Mouse (Mus musculus) midbrain, embryonic 10.5 days (tissue): ENCODE data around the gene Coq9. TPM values are rescaled to one million over a fixed set of nuclear protein-coding genes. Genes with fewer than 3 reads are reported as not detected.
A peak's percentile ranks its signal among the peaks of the same experiment; 100 is the strongest.

Experiments used
- DNase-seq: peaks from one replicate; pipeline ENCODE4 v3.0.0-alpha.2; 2017; ENCODE audit warnings: low spot score
- H3K27ac ChIP-seq: fragments of 300-500 bp; sonication (generic); replicated peaks from 2 replicates; pipeline ENCODE4 v1.5.1; 2016; ENCODE audit warnings: mild to moderate bottlenecking
- H3K27me3 ChIP-seq: fragments of 300-500 bp; sonication (generic); 2 replicates; pipeline ENCODE4 v1.6.1; 2016; ENCODE audit warnings: low read depth, mild to moderate bottlenecking; ENCODE audit not compliant: poor library complexity, severe bottlenecking
- H3K36me3 ChIP-seq: fragments of 300-500 bp; sonication (generic); 2 replicates; pipeline ENCODE4 v1.6.1; 2016; ENCODE audit warnings: mild to moderate bottlenecking, moderate library complexity
- H3K4me1 ChIP-seq: fragments of 300-500 bp; sonication (generic); 2 replicates; pipeline ENCODE4 v1.6.1; 2016
- H3K4me3 ChIP-seq: fragments of 300-500 bp; sonication (generic); 2 replicates; pipeline ENCODE4 v1.5.1; 2016; ENCODE audit warnings: mild to moderate bottlenecking, moderate library complexity
- H3K9me3 ChIP-seq: fragments of 300-500 bp; sonication (generic); replicated peaks from 2 replicates; pipeline ENCODE4 v1.6.1; 2016; ENCODE audit warnings: mild to moderate bottlenecking
- WGBS: fragments of 180-500 bp; shearing (Covaris S2); methylation state at CpG from one replicate; pipeline ENCODE4 v1.1.7; 2016; 5-methylcytosine and 5-hydroxymethylcytosine counted together
- polyA plus RNA-seq: library from polyadenylated mRNA; unstranded; fragments of >200 nt; fragmentation: Nextera tagmentation; extraction: Ambion mirVana; gene quantifications from 2 replicates; pipeline ENCODE4 v1.2.1, GENCODE M21; 2016

Coq9 gene
- polyA plus RNA-seq, 1 experiment from 2014 or later, result 50.4 TPM

GRCm38 (mm10) chr8:94808372-94808771 is 29.7 kb upstream of the Coq9 start:
- H3K4me3 ChIP-seq, result no peak overlapping the region
- no peaks in the 10 kb centered on the region for H3K9me3 ChIP-seq
- H3K27ac ChIP-seq, result no peak overlapping the region
- H3K36me3 ChIP-seq, result no peaks in the 10 kb centered on the region
- no peak for DNase-seq
- H3K27me3 ChIP-seq, result no peaks in the 10 kb centered on the region
- peaks cover 35% of the 10 kb centered on the region for H3K4me1 ChIP-seq
- 84% methylated on average over 6 of the region's 6 CpGs for WGBS

- Histone ChIP-seq H3K4me1 (peaks cover 35% of the 10 kb centered on the region), H3K4me3 (no peak within 1 kb of the TSS), H3K9me3 (no peaks in the 10 kb centered on the region), H3K27me3 (no peaks in the 10 kb centered on the region), H3K27ac (no peak within 1 kb of the TSS), H3K36me3 (no peaks in the 10 kb centered on the region)
- WGBS, result 75% methylated on average over 3 of the region's 3 CpGs
- no peak for DNase-seq
Measured at GRCm38 (mm10) chr8:94810153-94810552, 28.0 kb upstream of the Coq9 start, which contains the start of gene Ccl17. Gene Ccl17 (plus strand): TSS chr8:94810453.

GRCm38 (mm10) chr8:94810855-94811254 is 27.3 kb upstream of the Coq9 start:
- 86% methylated on average over 5 of the region's 5 CpGs for WGBS
- Histone ChIP-seq H3K4me3 (no peak overlapping the region), H3K9me3 (no peaks in the 10 kb centered on the region), H3K27ac (no peak overlapping the region), H3K27me3 (no peaks in the 10 kb centered on the region), H3K36me3 (no peaks in the 10 kb centered on the region), H3K4me1 (peaks cover 33% of the 10 kb centered on the region)
- no peak for DNase-seq

- peaks cover 25% of the 10 kb centered on the region for H3K4me1 ChIP-seq
- no peaks in the 10 kb centered on the region for H3K27me3 ChIP-seq
- WGBS, result 76% methylated on average over 6 of the region's 6 CpGs
- no peaks in the 10 kb centered on the region for H3K36me3 ChIP-seq
- H3K4me3 ChIP-seq, result no peak overlapping the region
- no peaks in the 10 kb centered on the region for H3K9me3 ChIP-seq
- H3K27ac ChIP-seq, result 0 out of 2 replicates have a peak overlapping the region, but pooled peaks have one; percentile 53
- no peak for DNase-seq
Measured at GRCm38 (mm10) chr8:94811654-94812053, 26.5 kb upstream of the Coq9 start.

GRCm38 (mm10) chr8:94812645-94813098 is 25.4 kb upstream of the Coq9 start:
- Histone ChIP-seq H3K36me3 (no peaks in the 10 kb centered on the region), H3K4me3 (peak overlapping the region; percentile 36; the same call in 1 of the 2 replicates), H3K27ac (peak overlapping the region; percentile 53), H3K27me3 (no peaks in the 10 kb centered on the region), H3K9me3 (no peaks in the 10 kb centered on the region), H3K4me1 (peaks cover 16% of the 10 kb centered on the region)
- peak; percentile 84 for DNase-seq
- 26% methylated on average over 6 of the region's 6 CpGs for WGBS

- H3K36me3 ChIP-seq, result no peaks in the 10 kb centered on the region
- no peak for DNase-seq
Measured at GRCm38 (mm10) chr8:94814556-94814955, 23.6 kb upstream of the Coq9 start.

GRCm38 (mm10) chr8:94817933-94818332 is 20.2 kb upstream of the Coq9 start:
- 93% methylated on average over 11 of the region's 11 CpGs for WGBS
- DNase-seq, result no peak
- Histone ChIP-seq H3K4me3 (no peak overlapping the region), H3K9me3 (no peaks in the 10 kb centered on the region), H3K4me1 (peaks cover 7% of the 10 kb centered on the region; the same call in 1 of the 2 replicates), H3K36me3 (peaks cover 33% of the 10 kb centered on the region), H3K27me3 (no peaks in the 10 kb centered on the region), H3K27ac (no peak overlapping the region)

More at GRCm38 (mm10) chr8:94814556-94814955, 23.6 kb upstream of the Coq9 start:
- Histone ChIP-seq H3K27me3 (no peaks in the 10 kb centered on the region), H3K9me3 (no peaks in the 10 kb centered on the region), H3K4me3 (no peak overlapping the region), H3K4me1 (peaks cover 10% of the 10 kb centered on the region), H3K27ac (no peak overlapping the region)
- 0% methylated on average over 1 of the region's 1 CpGs for whole genome bisulfite sequencing

- peaks cover 5% of the 10 kb centered on the region; the same call in 1 of the 2 replicates for H3K4me1 ChIP-seq
- H3K9me3 ChIP-seq, result no peaks in the 10 kb centered on the region
- H3K4me3 ChIP-seq, result no peak overlapping the region
- H3K27ac ChIP-seq, result no peak overlapping the region
- H3K36me3 ChIP-seq, result peaks cover 51% of the 10 kb centered on the region
- DNase-seq, result no peak
- H3K27me3 ChIP-seq, result no peaks in the 10 kb centered on the region
- WGBS, result 81% methylated on average over 6 of the region's 6 CpGs
Measured at GRCm38 (mm10) chr8:94819671-94820179, 18.4 kb upstream of the Coq9 start.

GRCm38 (mm10) chr8:94820553-94820952 is 17.6 kb upstream of the Coq9 start:
- H3K4me3 ChIP-seq, result no peak overlapping the region
- no peak for DNase-seq
- H3K27ac ChIP-seq, result no peak overlapping the region
- peaks cover 58% of the 10 kb centered on the region for H3K36me3 ChIP-seq
- H3K4me1 ChIP-seq, result peaks cover 5% of the 10 kb centered on the region; the same call in 1 of the 2 replicates
- no peaks in the 10 kb centered on the region for H3K9me3 ChIP-seq
- H3K27me3 ChIP-seq, result no peaks in the 10 kb centered on the region
- 92% methylated on average over 7 of the region's 7 CpGs for WGBS

GRCm38 (mm10) chr8:94821381-94821780 is 16.7 kb upstream of the Coq9 start:
- Histone ChIP-seq H3K27me3 (no peaks in the 10 kb centered on the region), H3K36me3 (peaks cover 66% of the 10 kb centered on the region), H3K4me3 (no peak overlapping the region), H3K9me3 (no peaks in the 10 kb centered on the region), H3K27ac (no peak overlapping the region), H3K4me1 (peaks cover 5% of the 10 kb centered on the region; the same call in 1 of the 2 replicates)
- no peak for DNase-seq
- 74% methylated on average over 2 of the region's 2 CpGs for WGBS

GRCm38 (mm10) chr8:94822637-94823560 is 15.2 kb upstream of the Coq9 start:
- H3K27ac ChIP-seq, result no peak overlapping the region
- H3K27me3 ChIP-seq, result no peaks in the 10 kb centered on the region
- no peak overlapping the region for H3K4me3 ChIP-seq
- peaks cover 5% of the 10 kb centered on the region; the same call in 1 of the 2 replicates for H3K4me1 ChIP-seq
- DNase-seq, result peak; percentile 57
- WGBS, result 81% methylated on average over 23 of the region's 23 CpGs
- H3K9me3 ChIP-seq, result no peaks in the 10 kb centered on the region
- peaks cover 79% of the 10 kb centered on the region for H3K36me3 ChIP-seq

- no peak for DNase-seq
- Histone ChIP-seq H3K4me3 (no peak overlapping the region), H3K27ac (no peak overlapping the region), H3K27me3 (no peaks in the 10 kb centered on the region), H3K9me3 (peaks cover 3% of the 10 kb centered on the region; the same call in 1 of the 2 replicates), H3K36me3 (peaks cover 96% of the 10 kb centered on the region), H3K4me1 (peaks cover 5% of the 10 kb centered on the region; the same call in 1 of the 2 replicates)
- 86% methylated on average over 6 of the region's 6 CpGs for WGBS
Measured at GRCm38 (mm10) chr8:94825170-94825569, 13.0 kb upstream of the Coq9 start.

GRCm38 (mm10) chr8:94826210-94826609 is 11.9 kb upstream of the Coq9 start:
- H3K27ac ChIP-seq, result no peak overlapping the region
- H3K27me3 ChIP-seq, result no peaks in the 10 kb centered on the region
- WGBS, result 94% methylated on average over 5 of the region's 5 CpGs
- no peak overlapping the region for H3K4me3 ChIP-seq
- peaks cover 4% of the 10 kb centered on the region; the same call in 1 of the 2 replicates for H3K9me3 ChIP-seq
- no peak for DNase-seq
- H3K36me3 ChIP-seq, result peaks cover 96% of the 10 kb centered on the region
- peaks cover 5% of the 10 kb centered on the region; the same call in 1 of the 2 replicates for H3K4me1 ChIP-seq
